Mouse (Mus musculus) limb, embryonic 15.5 days (tissue): Measurements from ENCODE around the gene Traf3ip3. TPM values are rescaled to one million over a fixed set of nuclear protein-coding genes. Genes with fewer than 3 reads are reported as not detected.

ENCODE experiments used
- ATAC-seq: fragments of 200-750 bp; cut with Nextera tagmentation; 2 replicates; pipeline ENCODE4 v1.8.0; 2017; ENCODE audit warnings: low read depth, moderate TSS enrichment; ENCODE audit not compliant: insufficient number of reproducible peaks, low FRiP score, low TSS enrichment
- H3K27ac ChIP-seq: fragments of 300-500 bp; sonication (generic); 2 replicates; pipeline ENCODE4 v1.5.1; 2015; ENCODE audit warnings: moderate library complexity, mild to moderate bottlenecking, inconsistent platforms
- H3K27me3 ChIP-seq: fragments of 300-500 bp; sonication (generic); 2 replicates; pipeline ENCODE4 v1.6.1; 2015; ENCODE audit warnings: inconsistent platforms
- H3K36me3 ChIP-seq: fragments of 300-500 bp; sonication (generic); 2 replicates; pipeline ENCODE4 v1.6.1; 2015; ENCODE audit warnings: inconsistent platforms
- H3K4me1 ChIP-seq: fragments of 300-500 bp; sonication (generic); 2 replicates; pipeline ENCODE4 v1.6.1; 2015; ENCODE audit warnings: inconsistent platforms
- H3K4me2 ChIP-seq: fragments of 300-500 bp; sonication (generic); 2 replicates; pipeline ENCODE4 v1.6.1; 2015; ENCODE audit warnings: mild to moderate bottlenecking, inconsistent platforms
- H3K4me3 ChIP-seq: fragments of 300-500 bp; sonication (generic); 2 replicates; pipeline ENCODE4 v1.5.1; 2015; ENCODE audit warnings: mild to moderate bottlenecking, inconsistent platforms
- H3K9ac ChIP-seq: fragments of 300-500 bp; sonication (generic); 2 replicates; pipeline ENCODE4 v1.6.1; 2015; ENCODE audit warnings: inconsistent platforms
- H3K9me3 ChIP-seq: fragments of 300-500 bp; sonication (generic); 2 replicates; pipeline ENCODE4 v1.6.1; 2016; ENCODE audit warnings: inconsistent platforms
- WGBS: fragments of 180-500 bp; shearing (Covaris S2); methylation state at CpG from one replicate; pipeline ENCODE4 v1.1.7; 2015; 5-methylcytosine and 5-hydroxymethylcytosine counted together
- polyA plus RNA-seq: library from polyadenylated mRNA; unstranded; fragments of >200 nt; fragmentation: Nextera tagmentation; extraction: Ambion mirVana; gene quantifications from 2 replicates; pipeline ENCODE4 v1.2.1, GENCODE M21; 2015

Traf3ip3 gene
- polyA plus RNA-seq, 1 experiment from 2014 or later: 16.3 TPM

- WGBS: 24% methylated on average over 16 of the region's 16 CpGs
- ATAC-seq: no peak
- no peaks in the 10 kb centered on the region for H3K9me3 ChIP-seq
- peak overlapping the region; percentile 45 for H3K4me3 ChIP-seq
- peak overlapping the region; percentile 26; the same call in 1 of the 2 replicates for H3K9ac ChIP-seq
- peak overlapping the region; percentile 67 for H3K4me2 ChIP-seq
- no peaks in the 10 kb centered on the region for H3K36me3 ChIP-seq
- peaks cover 35% of the 10 kb centered on the region for H3K4me1 ChIP-seq
- H3K27ac ChIP-seq: peak overlapping the region; percentile 40; the same call in 1 of the 2 replicates
- peaks cover 22% of the 10 kb centered on the region for H3K27me3 ChIP-seq
Measured at GRCm38 (mm10) chr1:193153561-193153960, 47.9 kb downstream of the Traf3ip3 start.

GRCm38 (mm10) chr1:193152872-193153271 lies 48.6 kb downstream of the Traf3ip3 start, which contains the start of gene Irf6:
TSS of gene Irf6 (plus strand) at chr1:193153111.
- Histone ChIP-seq H3K4me3 (peak within 1 kb of the TSS; percentile 45), H3K27me3 (peaks cover 22% of the 10 kb centered on the region), H3K4me2 (peak within 1 kb of the TSS; percentile 67), H3K36me3 (no peaks in the 10 kb centered on the region), H3K9ac (peak within 1 kb of the TSS; percentile 26; the same call in 1 of the 2 replicates), H3K9me3 (no peaks in the 10 kb centered on the region), H3K4me1 (peaks cover 35% of the 10 kb centered on the region), H3K27ac (peak within 1 kb of the TSS; percentile 40; the same call in 1 of the 2 replicates)
- peak; percentile 84 for ATAC-seq
- WGBS: 1% methylated on average over 30 of the region's 30 CpGs

GRCm38 (mm10) chr1:193151134-193151533 lies 50.4 kb downstream of the Traf3ip3 start:
- H3K4me1 ChIP-seq: peaks cover 23% of the 10 kb centered on the region
- peaks cover 22% of the 10 kb centered on the region for H3K27me3 ChIP-seq
- no peak overlapping the region for H3K4me3 ChIP-seq
- no peak overlapping the region for H3K9ac ChIP-seq
- H3K27ac ChIP-seq: no peak overlapping the region
- no peak overlapping the region for H3K4me2 ChIP-seq
- WGBS: 39% methylated on average over 7 of the region's 7 CpGs
- ATAC-seq: 0 out of 2 replicates have a peak, but pooled peaks have one; percentile 10
- H3K9me3 ChIP-seq: no peaks in the 10 kb centered on the region
- no peaks in the 10 kb centered on the region for H3K36me3 ChIP-seq

GRCm38 (mm10) chr1:193149231-193149630 lies 52.3 kb downstream of the Traf3ip3 start:
- Histone ChIP-seq H3K4me2 (no peak overlapping the region), H3K4me3 (no peak overlapping the region), H3K36me3 (no peaks in the 10 kb centered on the region), H3K9me3 (no peaks in the 10 kb centered on the region), H3K27ac (no peak overlapping the region), H3K9ac (no peak overlapping the region), H3K27me3 (peaks cover 16% of the 10 kb centered on the region), H3K4me1 (peaks cover 23% of the 10 kb centered on the region)
- 53% methylated on average over 3 of the region's 3 CpGs for WGBS
- no peak for ATAC-seq

GRCm38 (mm10) chr1:193146416-193146815 lies 55.1 kb downstream of the Traf3ip3 start:
- Histone ChIP-seq H3K4me3 (no peak overlapping the region), H3K9ac (no peak overlapping the region), H3K36me3 (no peaks in the 10 kb centered on the region), H3K27me3 (0 out of 2 replicates have a peak, but pooled peaks cover 2% of the 10 kb centered on the region), H3K27ac (no peak overlapping the region), H3K4me2 (no peak overlapping the region), H3K4me1 (peaks cover 11% of the 10 kb centered on the region; the same call in 1 of the 2 replicates), H3K9me3 (no peaks in the 10 kb centered on the region)
- 92% methylated on average over 1 of the region's 1 CpGs for WGBS
- no peak for ATAC-seq

- Histone ChIP-seq H3K4me3 (no peak overlapping the region), H3K27me3 (0 out of 2 replicates have a peak, but pooled peaks cover 2% of the 10 kb centered on the region), H3K4me1 (0 out of 2 replicates have a peak, but pooled peaks cover 5% of the 10 kb centered on the region), H3K27ac (no peak overlapping the region), H3K4me2 (no peak overlapping the region), H3K9me3 (no peaks in the 10 kb centered on the region), H3K9ac (no peak overlapping the region), H3K36me3 (no peaks in the 10 kb centered on the region)
- ATAC-seq: no peak
- 81% methylated on average over 4 of the region's 4 CpGs for WGBS
Measured at GRCm38 (mm10) chr1:193145101-193145500, 56.4 kb downstream of the Traf3ip3 start.

- no peaks in the 10 kb centered on the region for H3K9me3 ChIP-seq
- ATAC-seq: no peak
- H3K36me3 ChIP-seq: no peaks in the 10 kb centered on the region
- H3K9ac ChIP-seq: no peak overlapping the region
- H3K27ac ChIP-seq: no peak overlapping the region
- no peak overlapping the region for H3K4me2 ChIP-seq
- 83% methylated on average over 6 of the region's 6 CpGs for WGBS
- H3K4me3 ChIP-seq: no peak overlapping the region
- 0 out of 2 replicates have a peak, but pooled peaks cover 5% of the 10 kb centered on the region for H3K4me1 ChIP-seq
- 0 out of 2 replicates have a peak, but pooled peaks cover under 1% of the 10 kb centered on the region for H3K27me3 ChIP-seq
Measured at GRCm38 (mm10) chr1:193144516-193144915, 57.0 kb downstream of the Traf3ip3 start.

- 67% methylated on average over 8 of the region's 8 CpGs for WGBS
- ATAC-seq: 0 out of 2 replicates have a peak, but pooled peaks have one; percentile 26
- Histone ChIP-seq H3K27ac (no peak overlapping the region), H3K9me3 (no peaks in the 10 kb centered on the region), H3K4me3 (no peak overlapping the region), H3K4me2 (no peak overlapping the region), H3K9ac (no peak overlapping the region), H3K27me3 (no peaks in the 10 kb centered on the region), H3K36me3 (no peaks in the 10 kb centered on the region), H3K4me1 (peaks cover 15% of the 10 kb centered on the region)
Measured at GRCm38 (mm10) chr1:193142517-193143062, 58.9 kb downstream of the Traf3ip3 start.

GRCm38 (mm10) chr1:193141118-193141517 lies 60.4 kb downstream of the Traf3ip3 start:
- peaks cover 15% of the 10 kb centered on the region for H3K4me1 ChIP-seq
- no peak overlapping the region for H3K9ac ChIP-seq
- no peaks in the 10 kb centered on the region for H3K36me3 ChIP-seq
- H3K9me3 ChIP-seq: no peaks in the 10 kb centered on the region
- no peak overlapping the region for H3K4me3 ChIP-seq
- no peaks in the 10 kb centered on the region for H3K27me3 ChIP-seq
- H3K4me2 ChIP-seq: no peak overlapping the region
- no peak; the same call in 1 of the 2 replicates for ATAC-seq
- H3K27ac ChIP-seq: peak overlapping the region; percentile 80
- WGBS: 43% methylated on average over 7 of the region's 7 CpGs

GRCm38 (mm10) chr1:193138669-193139068 lies 62.8 kb downstream of the Traf3ip3 start:
- H3K27me3 ChIP-seq: no peaks in the 10 kb centered on the region
- H3K36me3 ChIP-seq: no peaks in the 10 kb centered on the region
- H3K9ac ChIP-seq: no peak overlapping the region
- H3K27ac ChIP-seq: 0 out of 2 replicates have a peak overlapping the region, but pooled peaks have one; percentile 3
- 33% methylated on average over 3 of the region's 3 CpGs for WGBS
- H3K4me2 ChIP-seq: no peak overlapping the region
- no peak for ATAC-seq
- no peak overlapping the region for H3K4me3 ChIP-seq
- H3K4me1 ChIP-seq: peaks cover 15% of the 10 kb centered on the region
- no peaks in the 10 kb centered on the region for H3K9me3 ChIP-seq

- ATAC-seq: no peak
- H3K27ac ChIP-seq: 0 out of 2 replicates have a peak overlapping the region, but pooled peaks have one; percentile 3
- H3K4me3 ChIP-seq: no peak overlapping the region
- H3K27me3 ChIP-seq: no peaks in the 10 kb centered on the region
- H3K36me3 ChIP-seq: no peaks in the 10 kb centered on the region
- no peak overlapping the region for H3K4me2 ChIP-seq
- peaks cover 15% of the 10 kb centered on the region for H3K4me1 ChIP-seq
- no peak overlapping the region for H3K9ac ChIP-seq
- WGBS: 30% methylated on average over 7 of the region's 7 CpGs
- H3K9me3 ChIP-seq: no peaks in the 10 kb centered on the region
Measured at GRCm38 (mm10) chr1:193138087-193138486, 63.4 kb downstream of the Traf3ip3 start.

GRCm38 (mm10) chr1:193133726-193134125 lies 67.8 kb downstream of the Traf3ip3 start:
- Histone ChIP-seq H3K4me1 (peaks cover 15% of the 10 kb centered on the region), H3K4me2 (no peak overlapping the region), H3K9ac (no peak overlapping the region), H3K36me3 (no peaks in the 10 kb centered on the region), H3K27ac (no peak overlapping the region), H3K27me3 (no peaks in the 10 kb centered on the region), H3K4me3 (no peak overlapping the region), H3K9me3 (no peaks in the 10 kb centered on the region)
- 83% methylated on average over 1 of the region's 1 CpGs for WGBS
- ATAC-seq: no peak
